Mouse (Mus musculus) heart, postnatal 0 days (tissue): ENCODE data around the gene Suds3. TPM values are rescaled to one million over a fixed set of nuclear protein-coding genes. Genes with fewer than 3 reads are reported as not detected.

Experiments
- ATAC-seq: fragments of 200-750 bp; cut with Nextera tagmentation; 2 replicates; pipeline ENCODE4 v1.8.0; 2017; ENCODE audit warnings: low read depth, moderate number of reproducible peaks, moderate library complexity; ENCODE audit not compliant: insufficient read depth
- DNase-seq: peaks from one replicate; pipeline ENCODE4 v3.0.0-alpha.2; 2016; ENCODE audit warnings: low spot score
- H3K27ac ChIP-seq: fragments of 300-500 bp; sonication (generic); 2 replicates; pipeline ENCODE4 v1.5.1; 2014; ENCODE audit warnings: low read depth, mild to moderate bottlenecking
- H3K27me3 ChIP-seq: fragments of 300-500 bp; sonication (generic); 2 replicates; pipeline ENCODE4 v1.6.1; 2014; ENCODE audit warnings: low read length, mixed read lengths; ENCODE audit not compliant: control insufficient read depth, insufficient read depth
- H3K36me3 ChIP-seq: fragments of 300-500 bp; sonication (generic); replicated peaks from 2 replicates; pipeline ENCODE4 v1.6.1; 2014; ENCODE audit warnings: low read length, mixed read lengths; ENCODE audit not compliant: control insufficient read depth, insufficient read depth
- H3K4me1 ChIP-seq: fragments of 300-500 bp; sonication (generic); 2 replicates; pipeline ENCODE4 v1.6.1; 2014; ENCODE audit warnings: antibody characterized with exemption; ENCODE audit not compliant: control insufficient read depth, insufficient read depth
- H3K4me2 ChIP-seq: fragments of 300-500 bp; sonication (generic); 2 replicates; pipeline ENCODE4 v1.6.1; 2014; ENCODE audit warnings: low read depth, mild to moderate bottlenecking, low read length, moderate library complexity
- H3K4me3 ChIP-seq: fragments of 300-500 bp; sonication (generic); 2 replicates; pipeline ENCODE4 v1.5.1; 2014; ENCODE audit warnings: low read depth, low read length
- H3K9ac ChIP-seq: fragments of 300-500 bp; sonication (generic); replicated peaks from 2 replicates; pipeline ENCODE4 v1.6.1; 2014; ENCODE audit warnings: low read depth, low read length, mixed read lengths
- H3K9me3 ChIP-seq: fragments of 300-500 bp; sonication (generic); replicated peaks from 2 replicates; pipeline ENCODE4 v1.6.1; 2016; ENCODE audit warnings: low read length; ENCODE audit not compliant: control insufficient read depth
- CTCF ChIP-seq: IDR thresholded peaks from 2 replicates; pipeline ENCODE4 v1.5.1; 2016; ENCODE audit warnings: antibody characterized with exemption, control low read depth, low read depth
- EP300 ChIP-seq: IDR thresholded peaks from 2 replicates; pipeline ENCODE4 v1.6.1; 2016; ENCODE audit warnings: antibody characterized with exemption, low read depth
- WGBS: fragments of 180-500 bp; shearing (Covaris S2); extraction: QIAGEN DNeasy Blood & Tissue Kit; methylation state at CpG from one replicate; pipeline ENCODE4 v1.1.7; 2014; 5-methylcytosine and 5-hydroxymethylcytosine counted together
- polyA plus RNA-seq: library from polyadenylated mRNA; unstranded; fragments of >200 nt; fragmentation: Nextera tagmentation; extraction: Ambion mirVana; gene quantifications from 2 replicates; pipeline ENCODE4 v1.2.1, GENCODE M21; 2015
- total RNA-seq: library from RNA; depleted of rRNA; stranded (reverse); fragments of >200 nt; gene quantifications from 2 replicates; pipeline ENCODE4 v1.2.3, GENCODE M21; 2014; ENCODE audit warnings: low replicate concordance

Gene Suds3
- total and polyA plus RNA-seq, 2 experiments from 2014 or later = 36.9 to 50.1 TPM

GRCm38 (mm10) chr5:117113330-117113729, 2.6 kb downstream of the Suds3 start:
- H3K27me3 ChIP-seq = no peaks in the 10 kb centered on the region
- no peaks in the 10 kb centered on the region for H3K9me3 ChIP-seq
- H3K27ac ChIP-seq = no peak overlapping the region
- H3K9ac ChIP-seq = no peak overlapping the region
- H3K36me3 ChIP-seq = peaks cover 39% of the 10 kb centered on the region
- H3K4me2 ChIP-seq = no peak overlapping the region
- TF ChIP-seq CTCF = no peak
- TF ChIP-seq EP300 = no peak
- H3K4me3 ChIP-seq = no peak overlapping the region
- H3K4me1 ChIP-seq = no peaks in the 10 kb centered on the region
- DNase-seq = no peak
- WGBS = 84% methylated on average over 7 of the region's 7 CpGs
- ATAC-seq = no peak

- Histone ChIP-seq H3K4me3 (no peak overlapping the region), H3K27ac (no peak overlapping the region), H3K4me2 (no peak overlapping the region), H3K36me3 (peaks cover 55% of the 10 kb centered on the region), H3K9ac (no peak overlapping the region), H3K9me3 (no peaks in the 10 kb centered on the region), H3K4me1 (no peaks in the 10 kb centered on the region), H3K27me3 (no peaks in the 10 kb centered on the region)
- ATAC-seq (no peak), DNase-seq (no peak)
- no peak for TF ChIP-seq CTCF
- TF ChIP-seq EP300 = no peak
- 93% methylated on average over 7 of the region's 7 CpGs for WGBS
Measured at GRCm38 (mm10) chr5:117111774-117112112, 4.2 kb downstream of the Suds3 start.

GRCm38 (mm10) chr5:117111064-117111773, 4.7 kb downstream of the Suds3 start:
- no peak for DNase-seq
- Histone ChIP-seq H3K4me1 (no peaks in the 10 kb centered on the region), H3K27ac (no peak overlapping the region), H3K9ac (no peak overlapping the region), H3K4me3 (no peak overlapping the region), H3K9me3 (no peaks in the 10 kb centered on the region), H3K36me3 (peaks cover 60% of the 10 kb centered on the region), H3K27me3 (no peaks in the 10 kb centered on the region), H3K4me2 (no peak overlapping the region)
- ATAC-seq = no peak
- 80% methylated on average over 16 of the region's 16 CpGs for WGBS
- TF ChIP-seq CTCF (peak; percentile 7; the same call in 1 of the 2 replicates), EP300 (no peak)

- no peak overlapping the region for H3K9ac ChIP-seq
- no peak overlapping the region for H3K4me3 ChIP-seq
- H3K4me2 ChIP-seq = no peak overlapping the region
- no peak overlapping the region for H3K27ac ChIP-seq
- H3K4me1 ChIP-seq = no peaks in the 10 kb centered on the region
- no peaks in the 10 kb centered on the region for H3K27me3 ChIP-seq
- DNase-seq (no peak), ATAC-seq (no peak)
- H3K9me3 ChIP-seq = no peaks in the 10 kb centered on the region
- 87% methylated on average over 8 of the region's 8 CpGs for WGBS
- peaks cover 77% of the 10 kb centered on the region for H3K36me3 ChIP-seq
- peak; percentile 22; the same call in 1 of the 2 replicates for TF ChIP-seq CTCF
- no peak for TF ChIP-seq EP300
Measured at GRCm38 (mm10) chr5:117109522-117109921, 6.4 kb downstream of the Suds3 start.

GRCm38 (mm10) chr5:117108731-117109130, 7.2 kb downstream of the Suds3 start:
- ATAC-seq = no peak

GRCm38 (mm10) chr5:117108292-117108691, 7.6 kb downstream of the Suds3 start:
- H3K9me3 ChIP-seq = no peaks in the 10 kb centered on the region
- 90% methylated on average over 13 of the region's 13 CpGs for WGBS
- H3K36me3 ChIP-seq = peaks cover 88% of the 10 kb centered on the region
- H3K4me3 ChIP-seq = no peak overlapping the region
- no peak overlapping the region for H3K4me2 ChIP-seq
- no peaks in the 10 kb centered on the region for H3K27me3 ChIP-seq
- DNase-seq (no peak), ATAC-seq (no peak)
- H3K4me1 ChIP-seq = no peaks in the 10 kb centered on the region
- H3K27ac ChIP-seq = no peak overlapping the region
- H3K9ac ChIP-seq = no peak overlapping the region
- TF ChIP-seq EP300 = no peak
- no peak for TF ChIP-seq CTCF

More at GRCm38 (mm10) chr5:117108731-117109130, 7.2 kb downstream of the Suds3 start:
- H3K4me1 ChIP-seq = no peaks in the 10 kb centered on the region
- H3K4me2 ChIP-seq = no peak overlapping the region
- H3K27me3 ChIP-seq = no peaks in the 10 kb centered on the region
- WGBS = 95% methylated on average over 13 of the region's 13 CpGs
- H3K9ac ChIP-seq = no peak overlapping the region
- peaks cover 85% of the 10 kb centered on the region for H3K36me3 ChIP-seq
- H3K27ac ChIP-seq = no peak overlapping the region
- no peak for DNase-seq
- no peaks in the 10 kb centered on the region for H3K9me3 ChIP-seq
- H3K4me3 ChIP-seq = no peak overlapping the region
- no peak for TF ChIP-seq EP300
- TF ChIP-seq CTCF = no peak
